Mouse (Mus musculus): ENCODE data around the gene Prkch.
"Not testable (repeated sequence)": the region's sequence is repeated elsewhere in the genome, so short reads cannot be mapped to it uniquely, and the experiment has no call there.

Gene Prkch

GRCm38 (mm10) chr12:73584610-73585240 lies at the start of gene Prkch:
Gene Prkch (plus strand): TSS chr12:73584796.
- DNase-seq (ENCODE audit: low spot score in 2 of 2): peak in 1 of 2 experiments; percentile 50

DNA sequence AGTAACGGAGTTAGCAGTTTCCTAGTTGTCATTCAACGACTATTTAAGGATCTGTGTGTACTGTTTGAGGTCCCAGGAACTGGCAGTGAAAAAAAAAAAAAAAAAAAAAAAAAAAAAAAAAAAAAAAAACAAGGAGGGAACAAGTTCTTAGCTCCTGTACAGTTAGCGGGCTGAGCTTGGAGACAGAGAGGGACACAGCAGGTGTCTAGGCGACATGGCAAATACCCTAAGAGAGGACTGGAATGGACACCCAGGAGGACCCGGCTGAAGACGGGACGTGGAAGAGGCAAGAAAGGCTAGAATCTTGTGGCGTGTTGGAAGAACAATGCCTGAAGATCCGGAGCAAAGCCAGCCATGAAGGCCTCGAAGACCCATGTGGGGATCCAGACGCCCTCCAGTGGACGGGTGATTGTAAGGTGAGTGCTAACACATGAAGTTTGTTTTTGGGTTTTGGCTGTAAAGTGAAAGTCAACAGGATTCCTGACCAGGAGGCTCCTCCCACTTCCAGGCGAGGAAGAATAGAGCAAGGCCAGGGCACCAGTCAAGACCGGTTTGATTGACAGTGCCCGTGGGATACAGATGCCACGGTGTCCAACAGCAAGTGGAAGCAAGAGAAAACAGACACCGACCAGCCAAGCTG lies 47.0 kb upstream of the Prkch start:
- DNase-seq (ENCODE audit: low spot score in 2 of 2): no peak

GRCm38 (mm10) chr12:73538139-73538508 lies 46.5 kb upstream of the Prkch start:
- not testable (repeated sequence) for DNase-seq (ENCODE audit: low spot score in 2 of 2)

DNA sequence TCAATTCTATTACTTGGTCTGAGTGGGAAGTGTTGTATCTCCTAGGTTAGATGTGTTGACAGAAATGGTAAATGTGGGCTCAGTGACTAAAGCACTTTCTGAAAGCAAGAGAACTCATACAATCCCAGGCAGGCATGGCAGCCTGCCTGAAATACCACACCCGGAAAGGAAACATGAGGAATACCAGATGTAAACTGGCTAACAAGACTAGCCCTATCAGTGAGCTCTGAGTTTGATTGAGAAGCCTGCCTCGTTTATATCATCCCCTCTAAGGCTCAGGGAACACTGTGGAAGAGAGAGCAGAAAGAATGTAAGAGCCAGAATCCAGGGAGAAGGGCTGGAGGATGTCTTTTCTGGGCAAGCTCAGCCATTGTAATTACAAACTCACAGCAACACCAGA lies 45.4 kb upstream of the Prkch start:
- no peak for DNase-seq (ENCODE audit: low spot score in 2 of 2)

DNA sequence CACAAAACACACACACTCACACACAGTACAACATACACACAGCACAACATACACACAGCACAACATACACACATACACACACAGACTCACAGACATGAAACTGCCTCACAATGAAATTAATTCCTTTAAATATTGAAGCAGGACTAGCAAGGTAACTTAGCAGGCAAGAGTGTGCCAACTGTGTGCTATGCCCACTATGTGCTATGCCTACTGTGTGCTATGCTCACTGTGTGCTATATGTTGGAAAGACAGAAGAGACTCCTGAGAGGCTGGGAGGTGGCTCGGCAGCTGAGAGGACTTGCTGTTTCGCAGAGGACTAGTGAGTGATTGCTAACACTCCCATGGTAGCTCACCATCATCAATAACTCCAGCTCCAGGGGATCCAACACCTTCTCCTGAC lies 44.2 kb upstream of the Prkch start:
- DNase-seq (ENCODE audit: low spot score in 2 of 2): no peak

DNA sequence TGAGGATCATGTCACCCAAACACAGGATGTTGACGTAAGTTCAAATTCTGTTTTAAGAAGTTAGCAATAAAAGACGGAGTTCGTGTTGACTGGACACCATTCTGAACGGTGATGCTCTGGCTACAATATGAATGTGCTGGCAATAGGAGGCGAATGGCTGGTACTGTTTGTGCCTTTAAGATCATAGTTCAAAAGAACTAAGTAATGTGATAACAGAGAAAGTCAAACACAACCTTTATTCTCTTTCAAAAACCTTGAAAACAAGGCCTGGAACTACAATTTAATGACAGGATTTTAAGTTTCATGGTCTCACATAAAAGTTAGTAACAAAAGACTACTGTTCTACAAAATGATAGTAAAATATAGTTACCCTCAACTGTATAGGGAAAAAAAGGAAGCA lies 41.4 kb upstream of the Prkch start:
- DNase-seq (ENCODE audit: low spot score in 2 of 2): no peak

GRCm38 (mm10) chr12:73544736-73545671 lies 39.6 kb upstream of the Prkch start:
- no peak for DNase-seq (ENCODE audit: low spot score in 2 of 2)

GRCm38 (mm10) chr12:73545672-73546085 lies 38.9 kb upstream of the Prkch start:
- no peak for DNase-seq (ENCODE audit: low spot score in 2 of 2)

- no peak for DNase-seq (ENCODE audit: low spot score in 2 of 2)
Measured at GRCm38 (mm10) chr12:73546086-73546711, 38.4 kb upstream of the Prkch start, which contains the start of gene Tmem30b. Gene Tmem30b (minus strand): TSS chr12:73546392.

GRCm38 (mm10) chr12:73547646-73548045 lies 37.0 kb upstream of the Prkch start:
- no peak for DNase-seq (ENCODE audit: low spot score in 2 of 2)

GRCm38 (mm10) chr12:73548259-73548658 lies 36.3 kb upstream of the Prkch start:
- DNase-seq (ENCODE audit: low spot score in 2 of 2): no peak

GRCm38 (mm10) chr12:73554155-73554554 lies 30.4 kb upstream of the Prkch start:
- DNase-seq (ENCODE audit: low spot score in 2 of 2): peak in 1 of 2 experiments; percentile 56

DNA sequence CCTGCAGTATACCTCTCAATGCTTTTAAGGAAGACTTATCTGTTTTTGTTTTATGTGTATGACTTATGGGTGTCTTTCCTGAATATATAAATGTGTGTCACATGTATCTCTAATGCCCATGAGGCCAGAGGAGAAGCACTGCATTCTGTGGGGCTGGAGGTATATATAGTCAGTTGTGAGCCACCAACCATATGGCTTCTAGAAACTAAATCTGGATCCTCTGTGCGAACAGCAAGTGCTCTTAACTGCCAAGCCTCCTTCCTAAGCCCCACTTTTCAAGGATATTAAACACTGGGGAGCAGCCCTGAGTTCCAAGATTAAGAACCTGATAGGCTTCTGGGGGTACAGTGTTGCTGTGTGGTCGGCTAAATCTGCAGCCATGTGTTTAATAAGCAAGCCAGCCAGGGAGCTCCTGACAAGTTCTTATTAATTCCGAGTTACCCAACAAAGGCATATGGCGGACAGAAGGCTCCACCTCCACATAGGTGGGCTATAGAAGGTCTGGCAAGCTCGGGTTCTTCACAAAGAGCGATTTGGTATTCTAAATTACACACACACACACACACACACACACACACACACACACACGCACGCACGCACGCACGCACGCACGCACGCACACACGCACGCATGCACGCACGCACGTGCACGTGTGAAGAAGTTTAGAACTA lies 25.9 kb upstream of the Prkch start:
- peak; percentile 15 to 25 for DNase-seq (ENCODE audit: low spot score in 2 of 2)

GRCm38 (mm10) chr12:73560091-73560490 lies 24.5 kb upstream of the Prkch start:
- DNase-seq (ENCODE audit: low spot score in 2 of 2): no peak

DNA sequence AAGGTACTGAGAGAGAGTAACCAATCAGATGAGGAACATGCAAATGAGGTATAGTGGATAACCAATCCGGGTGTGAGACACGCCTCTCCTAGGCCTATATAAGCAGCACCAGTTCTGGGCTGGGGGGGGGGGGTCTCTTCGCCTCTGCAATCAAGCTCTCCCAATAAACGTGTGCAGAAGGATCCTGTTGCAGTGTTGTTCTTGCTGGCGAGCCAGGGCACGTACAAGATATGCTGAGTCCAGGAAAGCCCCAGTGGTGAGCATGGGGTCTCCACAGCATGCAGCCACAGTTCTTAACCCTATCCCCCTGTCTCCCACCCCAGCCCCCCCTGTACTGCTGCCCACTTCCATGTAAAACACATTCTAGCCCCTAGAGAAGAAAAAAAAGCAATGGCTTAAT lies 21.5 kb upstream of the Prkch start:
- not testable (repeated sequence) for DNase-seq (ENCODE audit: low spot score in 2 of 2)

DNA sequence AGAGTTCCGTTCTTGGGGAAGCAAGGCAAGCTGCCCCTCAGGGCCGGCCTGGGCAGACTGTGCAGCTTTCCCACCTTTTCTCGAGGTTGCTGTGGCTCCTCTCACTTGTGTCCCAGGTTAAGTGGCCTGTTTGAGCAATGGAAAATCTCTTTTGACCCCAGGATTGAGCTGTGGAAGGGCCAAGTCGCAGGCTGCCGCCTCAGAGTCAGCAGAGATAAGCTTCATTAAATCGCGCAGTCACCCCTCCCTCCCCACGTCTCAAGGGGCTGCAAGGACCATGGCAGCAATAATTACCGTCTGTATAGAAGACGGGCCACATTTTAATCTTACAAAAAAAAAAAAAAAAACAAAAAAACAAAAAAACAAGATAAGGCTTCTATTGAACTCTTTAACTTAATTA lies 20.4 kb upstream of the Prkch start:
- no peak for DNase-seq (ENCODE audit: low spot score in 2 of 2)

DNA sequence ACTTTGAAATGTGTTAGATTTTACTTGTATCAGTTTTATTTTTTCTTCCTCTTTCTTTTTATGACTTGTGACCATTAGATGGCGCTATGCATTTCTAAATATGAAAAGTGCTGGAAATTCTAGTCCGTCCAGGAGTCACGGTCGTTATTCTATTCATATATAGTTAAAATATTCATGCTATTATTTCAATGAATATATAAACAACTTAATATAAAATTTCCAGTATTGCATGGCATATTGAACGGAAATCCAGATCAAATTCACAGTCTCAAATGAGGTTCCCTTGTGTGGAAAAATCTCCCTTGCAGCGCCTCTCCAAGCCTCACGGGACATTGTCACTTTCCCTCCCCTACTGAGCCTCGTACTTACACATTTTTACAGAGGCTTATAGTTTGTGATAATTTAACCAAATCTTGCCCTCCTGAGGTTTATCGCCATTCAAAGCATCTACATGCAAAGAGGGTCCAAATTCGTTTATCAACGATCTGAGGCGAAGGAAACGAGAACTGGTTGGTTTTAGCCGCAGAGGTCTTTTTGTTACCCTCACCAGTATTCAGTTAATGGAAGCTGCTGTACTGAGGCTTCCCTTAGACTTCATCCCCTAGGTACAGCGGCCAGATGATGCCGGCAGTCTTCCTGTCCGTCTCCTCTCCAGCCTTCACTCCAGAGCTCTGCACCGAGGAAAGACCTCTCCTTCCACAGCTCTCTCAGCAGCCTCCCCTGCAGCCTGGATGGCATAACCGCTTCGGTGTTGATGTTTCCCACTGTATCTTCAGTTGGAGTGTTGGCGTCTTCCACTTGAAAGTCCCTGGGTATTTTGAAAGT lies 19.6 kb upstream of the Prkch start:
- DNase-seq (ENCODE audit: low spot score in 2 of 2): no peak

- DNase-seq (ENCODE audit: low spot score in 2 of 2): no peak
Measured at GRCm38 (mm10) chr12:73565620-73565969, 19.0 kb upstream of the Prkch start.

DNA sequence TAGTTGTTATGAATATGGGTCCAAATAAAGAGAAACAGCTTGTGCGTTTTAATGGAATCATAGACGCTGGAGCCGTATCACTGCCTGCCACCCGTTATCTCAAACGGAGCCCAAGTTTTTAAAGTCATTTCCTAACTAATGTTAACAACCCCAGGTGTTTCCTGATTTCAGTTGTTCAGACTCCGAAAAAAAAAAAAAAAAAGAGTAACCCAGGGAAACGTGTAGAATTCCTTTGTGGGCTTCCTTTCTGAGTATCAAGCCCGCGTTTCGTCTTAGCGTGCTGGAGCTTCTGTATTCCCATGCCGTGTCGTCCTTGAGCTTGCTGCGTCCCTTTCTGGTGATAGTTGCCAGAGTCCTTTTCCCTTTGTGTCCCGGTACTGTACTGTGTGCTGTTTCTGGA lies 10.0 kb upstream of the Prkch start:
- no peak for DNase-seq (ENCODE audit: low spot score in 2 of 2)

- DNase-seq (ENCODE audit: low spot score in 2 of 2): no peak
Measured at GRCm38 (mm10) chr12:73578141-73578540, 6.5 kb upstream of the Prkch start.

DNA sequence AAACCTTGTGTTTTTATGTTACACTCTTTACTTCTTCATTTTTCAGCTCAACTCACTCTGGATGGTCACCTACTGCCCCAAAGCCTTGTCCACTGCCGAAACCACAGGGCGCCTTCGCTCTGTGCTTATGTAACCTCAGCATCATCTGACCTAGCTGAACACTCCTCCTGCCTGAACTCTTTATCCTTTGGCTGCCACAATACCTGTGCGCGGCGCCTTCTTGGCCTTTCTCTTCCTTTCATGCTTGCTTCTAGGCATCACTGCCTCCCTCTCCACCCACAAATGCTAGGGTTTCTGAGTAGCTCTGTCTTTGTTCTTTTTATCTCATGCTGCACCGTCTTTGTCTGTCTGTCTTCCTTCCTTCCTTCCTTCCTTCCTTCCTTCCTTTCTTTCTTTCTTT lies 3.8 kb upstream of the Prkch start:
- no peak for DNase-seq (ENCODE audit: low spot score in 2 of 2)
